Mouse (Mus musculus): ENCODE results near the gene B2m.

Gene B2m

DNA sequence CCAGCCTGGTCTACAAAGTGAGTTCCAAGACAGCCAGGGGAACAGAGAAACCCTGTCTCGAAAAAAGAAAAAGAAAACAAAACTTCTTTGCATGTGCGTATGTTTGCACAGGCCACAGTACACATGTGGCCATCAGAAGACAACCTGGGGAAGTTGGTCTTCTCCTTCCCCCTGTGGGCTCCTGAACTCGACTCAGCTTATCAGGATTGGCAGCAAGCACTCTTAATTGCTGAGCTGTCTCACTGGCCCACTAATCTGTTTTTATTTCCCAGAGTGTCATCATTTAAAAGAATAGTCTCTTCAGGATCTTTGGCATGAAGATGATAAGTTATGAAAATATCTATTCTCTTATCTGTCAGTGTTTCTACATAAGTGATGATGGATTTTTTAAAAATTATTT lies 44.4 kb downstream of the B2m start:
- no peak for DNase-seq (ENCODE audit: low read depth, low spot score)

- peak; percentile 54 for DNase-seq (ENCODE audit: low read depth, low spot score)
Observed at GRCm38 (mm10) chr2:122194509-122194929, 47.0 kb downstream of the B2m start.

GRCm38 (mm10) chr2:122201501-122201900 lies 54.0 kb downstream of the B2m start:
- DNase-seq (ENCODE audit: low read depth, low spot score) = no peak

Data from telencephalon, adult 2 months (tissue).